ENCODE assay signal across 24 mouse cellular contexts in the genomic region with DNA sequence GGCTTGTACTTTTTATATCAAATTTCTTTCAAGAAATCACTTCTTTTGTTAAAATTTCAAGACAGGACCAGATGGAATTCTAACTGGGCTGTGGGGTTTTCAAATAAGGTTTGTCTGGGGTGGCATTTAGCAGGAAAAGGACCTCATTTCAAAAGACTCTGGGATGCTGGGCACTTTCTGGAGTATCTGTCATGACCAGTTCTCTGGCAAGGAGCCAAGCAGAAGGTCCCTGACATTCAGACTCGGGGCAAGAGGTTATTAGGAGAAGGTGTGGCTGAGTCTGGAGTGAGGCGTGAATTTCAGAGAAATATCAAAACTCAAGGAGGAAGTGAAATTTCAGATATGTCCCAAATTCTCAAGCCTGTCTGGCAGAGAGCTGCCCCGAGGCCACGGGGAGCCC.
DNase-seq lines count a peak whose midpoint lies in the region; ATAC-seq and TF ChIP-seq lines count a peak whose summit lies in the region.
"Had no signal": no experiment of that assay in that cellular context is flagged by ENCODE, and none has a peak within 500 bp of the region (broad histone marks: within the 10 kb centered on the region; RNA-seq: fewer than 3 reads in every experiment).

No protein-coding gene starts in this region.

- H3K36me3 ChIP-seq in kidney, embryonic 16.5 days (ENCODE audit: insufficient read depth, low read length): no peaks in the 10 kb centered on the region
- no peaks in the 10 kb centered on the region for H3K36me3 ChIP-seq in liver, adult 2 months (ENCODE audit: control insufficient read depth, insufficient read depth, low read length)
- H3K36me3 ChIP-seq in hindbrain, embryonic 11.5 days (ENCODE audit: control insufficient read depth, insufficient read depth, low read length): no peaks in the 10 kb centered on the region
- H3K36me3 ChIP-seq: hindbrain, embryonic 13.5 days had no signal

- H3K9ac ChIP-seq in kidney, embryonic 16.5 days (replicated peaks; ENCODE audit: low read length): no peak overlapping the region
- H3K9ac ChIP-seq in liver, adult 2 months (ENCODE audit: low read depth, low read length): no peak overlapping the region
- no peak overlapping the region for H3K9ac ChIP-seq in hindbrain, embryonic 11.5 days (ENCODE audit: low read depth, low read length)
- H3K9ac ChIP-seq: hindbrain, embryonic 13.5 days; liver, embryonic 14.5 days had no signal

- H3K4me2 ChIP-seq in kidney, embryonic 16.5 days (replicated peaks; ENCODE audit: low read depth, low read length): no peak overlapping the region
- H3K4me2 ChIP-seq in hindbrain, embryonic 11.5 days (replicated peaks; ENCODE audit: low read depth, low read length): no peak overlapping the region
- H3K4me2 ChIP-seq: heart, embryonic 11.5 days; hindbrain, embryonic 13.5 days; midbrain, embryonic 11.5 days had no signal

- H3K27ac ChIP-seq in kidney, embryonic 16.5 days (ENCODE audit: low read length): no peak overlapping the region
- H3K27ac ChIP-seq in liver, adult 2 months (replicated peaks; ENCODE audit: insufficient read depth, low read depth, low read length): no peak overlapping the region
- H3K27ac ChIP-seq in hindbrain, embryonic 11.5 days (ENCODE audit: low read depth, low read length): no peak overlapping the region
- H3K27ac ChIP-seq: gastrocnemius, adult 2 months; hindbrain, embryonic 13.5 days; liver, embryonic 14.5 days had no signal

- no peak for TF ChIP-seq CTCF in liver, adult 2 months (IDR thresholded peaks at IDR 0.05; ENCODE audit: low read depth, low read length)

- WGBS in kidney, embryonic 16.5 days: 55% methylated on average over 4 of the region's 4 CpGs
- 41% methylated on average over 4 of the region's 4 CpGs for WGBS in liver, adult 2 months
- WGBS in hindbrain, embryonic 11.5 days: 73% methylated on average over 4 of the region's 4 CpGs

- peak; percentile 15 for DNase-seq in kidney, adult 18-20 months
- peak; percentile 62 for DNase-seq in liver, adult 2 months (ENCODE audit: extremely low read depth, low read depth, low spot score)
- no peak for DNase-seq in liver
- peak; percentile 49 to 65 for DNase-seq in adrenal gland, postnatal 36 days
- no peak for DNase-seq in hindbrain, embryonic 11.5 days (ENCODE audit: low spot score)
- no peak for DNase-seq in cerebellum, adult 18-20 months
- DNase-seq: B cell, adult 2 months; cerebellum, adult 11 months; gastrocnemius, adult 2 months; heart, postnatal 36 days; layer of hippocampus, postnatal 36 days; left cerebral cortex, postnatal 4 days; lung, adult 2 months; lung, postnatal 14 days; right cerebral cortex, postnatal 25 days; thymus, postnatal 14 days had no signal

- no peak overlapping the region for H3K4me3 ChIP-seq in kidney, embryonic 16.5 days (ENCODE audit: low read length)
- no peak overlapping the region for H3K4me3 ChIP-seq in liver, adult 2 months (ENCODE audit: insufficient read depth, low read depth, low read length)
- H3K4me3 ChIP-seq in hindbrain, embryonic 11.5 days (ENCODE audit: low read depth, low read length): no peak overlapping the region
- H3K4me3 ChIP-seq: erythroblast, embryonic 14.5 days; gastrocnemius, adult 2 months; hindbrain, embryonic 13.5 days had no signal

- H3K27me3 ChIP-seq in kidney, embryonic 16.5 days (ENCODE audit: insufficient read depth, low read length): no peaks in the 10 kb centered on the region
- H3K27me3 ChIP-seq in liver, adult 2 months (ENCODE audit: control insufficient read depth, insufficient read depth, low read length): no peaks in the 10 kb centered on the region
- no peaks in the 10 kb centered on the region for H3K27me3 ChIP-seq in hindbrain, embryonic 11.5 days (ENCODE audit: control insufficient read depth, insufficient read depth, low read length)

- H3K9me3 ChIP-seq in kidney, embryonic 16.5 days (ENCODE audit: low read length): no peaks in the 10 kb centered on the region
- no peaks in the 10 kb centered on the region for H3K9me3 ChIP-seq in hindbrain, embryonic 11.5 days (ENCODE audit: control insufficient read depth, low read length)
- H3K9me3 ChIP-seq: hindbrain, embryonic 13.5 days had no signal

- no peak for ATAC-seq in kidney, embryonic 16.5 days (ENCODE audit: low FRiP score, low TSS enrichment)
- ATAC-seq in hindbrain, embryonic 11.5 days (ENCODE audit: low FRiP score): no peak
- ATAC-seq: forebrain, embryonic 16.5 days; midbrain, embryonic 16.5 days had no signal

- TF ChIP-seq POLR2A in liver, adult 2 months (IDR thresholded peaks at IDR 0.05; ENCODE audit: extremely low read depth, insufficient read depth, low read length): no peak

- 0 out of 2 replicates have a peak, but pooled peaks cover 4% of the 10 kb centered on the region for H3K4me1 ChIP-seq in kidney, embryonic 16.5 days (ENCODE audit: insufficient read depth, low read length)
- peaks cover 8% of the 10 kb centered on the region for H3K4me1 ChIP-seq in liver, adult 2 months (ENCODE audit: control insufficient read depth, insufficient read depth, low read length)
- no peaks in the 10 kb centered on the region for H3K4me1 ChIP-seq in hindbrain, embryonic 11.5 days (replicated peaks; ENCODE audit: control insufficient read depth, insufficient read depth, low read length)

- H3K79me2 ChIP-seq in liver, adult 2 months (ENCODE audit: control insufficient read depth, insufficient read depth, low read length): no peaks in the 10 kb centered on the region

Comparison
In these comparisons a context has a peak if more than half of its experiments do, and no peak if none do; other contexts are left out.
1. DNase-seq: peak in kidney, adult 18-20 months (single experiment), liver, adult 2 months (single experiment) and adrenal gland, postnatal 36 days (2 of 2); none in liver (single experiment), hindbrain, embryonic 11.5 days (single experiment) and cerebellum, adult 18-20 months (0 of 2).